Mouse (Mus musculus) heart, postnatal 25 days (tissue): Measurements from ENCODE around the gene Methig1. TPM values are rescaled to one million over a fixed set of nuclear protein-coding genes. Genes with fewer than 3 reads are reported as not detected.

Source experiments
- DNase-seq: peaks from one replicate; pipeline ENCODE4 v3.0.0; 2022; ENCODE audit warnings: low spot score
- intact Hi-C: fragments of 180-260 bp; cut with DNase I; formaldehyde crosslinking; loops from one replicate; pipeline ENCODE4 v1.15.1; 2025
- total RNA-seq, 2 experiments: library from RNA; stranded (reverse); gene quantifications; 2 replicates each; pipeline ENCODE4 v1.2.3; 2021

The Methig1 gene
- total RNA-seq, 2 experiments from 2014 or later = not detected

DNA sequence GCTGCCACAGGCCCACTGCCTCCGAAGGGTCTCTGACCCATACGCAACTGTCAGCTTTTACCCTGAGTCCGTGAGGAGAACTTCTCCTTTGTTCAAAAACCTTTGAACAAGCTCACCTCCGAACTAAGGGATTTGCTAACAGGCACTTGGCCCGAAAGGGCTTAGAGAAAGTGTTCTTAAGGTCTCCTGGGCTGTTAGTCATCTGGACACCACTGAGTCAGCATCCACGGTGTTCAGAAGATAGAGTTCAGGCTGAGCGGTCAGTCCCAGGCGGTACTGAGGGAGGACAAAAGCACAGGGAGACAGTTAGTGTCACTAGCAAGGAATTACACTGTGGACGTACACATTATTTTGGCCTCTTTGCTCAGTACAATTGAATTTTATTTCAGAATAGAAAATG, 35.9 kb downstream of the Methig1 start:
- no peak for DNase-seq
- intact Hi-C loops = no loop called here

DNA sequence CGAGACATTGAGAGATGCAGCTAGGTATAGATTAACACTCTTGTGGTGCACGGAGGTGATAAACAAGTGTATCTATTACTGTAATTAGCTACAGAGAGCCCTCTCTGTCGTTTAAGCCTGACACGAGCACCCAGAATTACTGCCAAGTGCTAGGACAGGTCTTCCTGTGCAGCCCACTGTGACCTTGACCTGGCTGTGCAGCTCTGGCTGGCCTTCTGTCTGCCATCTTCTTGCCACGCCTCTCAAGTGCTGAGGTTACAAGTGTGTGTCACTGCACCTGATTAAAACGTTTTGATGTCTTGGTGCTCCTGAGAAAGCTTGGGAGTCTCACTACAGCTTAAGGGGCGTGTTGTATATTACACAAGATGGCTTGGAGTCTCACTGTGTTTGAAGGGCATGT, 38.1 kb downstream of the Methig1 start:
- intact Hi-C loops = no loop called here
- no peak for DNase-seq

DNA sequence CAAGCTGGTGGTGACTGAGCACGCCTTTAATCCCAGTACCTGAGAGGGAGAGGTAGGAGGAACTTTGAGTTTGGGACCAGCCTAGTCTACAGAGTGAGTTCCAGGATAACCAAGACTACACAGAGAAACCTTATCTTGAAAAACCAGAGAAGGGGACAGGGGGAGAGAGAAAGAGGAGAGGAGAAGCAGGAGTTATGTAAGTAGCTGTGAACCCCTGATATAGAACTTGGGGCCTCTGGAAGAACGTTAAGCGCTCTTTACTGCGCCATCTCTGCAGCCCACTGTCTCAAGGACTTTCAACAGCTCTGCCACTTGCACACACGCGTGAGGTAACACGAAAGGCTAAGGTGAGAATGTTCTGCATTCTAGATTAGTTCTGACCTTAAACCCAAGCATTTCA, 38.6 kb downstream of the Methig1 start:
- DNase-seq = no peak

DNA sequence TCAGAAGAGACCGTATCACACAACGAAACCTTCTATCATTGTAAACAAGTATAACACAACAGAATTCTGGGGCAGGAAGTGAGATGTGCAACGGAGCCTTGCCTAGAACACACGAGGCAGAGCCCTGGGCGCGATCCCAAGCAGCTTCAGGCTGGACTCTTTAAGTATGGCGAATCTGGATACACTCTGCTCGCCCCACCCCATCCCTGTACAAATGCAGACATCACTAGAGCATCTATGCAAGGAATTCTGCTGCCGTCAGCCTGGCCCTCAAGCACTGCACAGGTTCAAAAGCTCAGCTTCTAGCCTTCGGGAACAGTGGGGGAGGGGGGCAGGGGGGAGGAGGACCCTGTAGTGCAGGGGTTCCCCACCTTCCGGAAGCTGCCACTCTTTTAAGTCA, 40.1 kb downstream of the Methig1 start:
- no peak for DNase-seq
- intact Hi-C loops = no loop called here

More for the DNA sequence above, 38.6 kb downstream of the Methig1 start:
- intact Hi-C loops = no loop called here

DNA sequence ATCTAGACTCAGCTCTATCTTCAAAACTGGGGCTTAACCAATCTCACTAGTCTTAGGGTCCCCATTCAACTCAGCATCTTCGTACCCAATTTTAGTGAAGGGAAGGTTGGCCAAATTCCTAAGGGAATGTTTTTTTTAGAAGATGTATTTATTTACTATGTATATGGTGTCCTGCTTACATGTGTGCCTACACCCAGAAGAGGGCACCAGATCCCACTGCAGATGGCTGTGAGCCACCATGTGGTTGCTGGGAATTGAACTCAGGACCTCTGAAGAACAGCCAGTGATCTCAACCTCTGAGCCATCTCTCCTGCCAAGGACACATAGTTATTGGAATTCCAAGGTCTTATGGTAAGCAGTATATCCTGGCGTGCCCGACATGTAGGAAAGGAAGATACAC, 42.6 kb downstream of the Methig1 start:
- no peak for DNase-seq
- intact Hi-C loops = loop anchor here (5.0 kb wide), 1 partner anchor 62 kb away; no protein-coding TSS in a partner anchor

DNA sequence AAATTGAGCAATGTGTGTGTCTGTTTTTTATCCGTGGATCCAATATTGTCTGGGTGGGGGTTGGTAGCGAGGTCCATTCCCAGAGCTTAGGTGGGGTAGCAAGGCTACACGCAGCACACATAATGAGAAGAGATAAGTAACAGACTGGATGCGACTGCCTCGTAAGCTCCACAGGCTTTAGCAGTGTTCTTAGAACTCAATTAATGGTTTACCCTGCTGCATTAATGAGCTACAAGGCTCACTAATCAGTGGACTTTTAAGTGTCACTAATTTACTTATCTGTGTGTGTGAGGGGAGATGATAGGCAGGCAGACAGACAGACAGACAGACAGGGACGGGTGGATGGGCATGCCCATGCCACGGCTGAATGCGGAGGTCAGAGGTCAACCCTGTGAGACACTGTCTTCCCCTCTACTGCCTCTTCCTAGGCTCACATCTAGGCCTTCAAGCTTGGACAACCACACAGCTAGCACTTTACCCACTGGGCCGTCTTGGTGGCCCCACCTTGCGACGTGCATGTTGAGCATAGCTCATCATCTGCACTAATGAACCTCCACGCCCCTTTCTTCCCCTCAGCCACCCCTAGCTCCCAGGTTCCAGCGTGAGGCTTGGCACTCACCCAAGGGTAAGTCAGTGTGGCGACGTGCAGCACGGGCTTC, 47.8 kb downstream of the Methig1 start:
- intact Hi-C loops = no loop called here
- no peak for DNase-seq

DNA sequence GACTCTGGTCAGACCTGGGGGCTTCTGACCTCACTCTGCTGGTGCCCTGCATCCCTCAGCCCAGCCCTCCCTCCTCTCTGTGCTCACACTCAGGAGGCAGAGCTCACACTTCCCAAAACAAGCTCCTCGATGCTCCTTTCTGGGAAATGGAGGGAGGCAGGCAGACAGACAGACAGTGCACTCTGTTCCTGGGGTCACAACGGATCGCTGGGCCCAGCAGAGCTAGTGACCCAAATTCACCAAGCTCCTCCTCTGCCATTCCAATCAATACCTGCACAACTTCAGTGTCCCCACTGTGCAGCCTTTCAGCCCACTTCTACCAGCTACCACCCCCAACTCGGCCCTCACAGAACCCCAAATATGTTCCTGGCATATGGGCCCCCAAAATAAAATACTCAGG, 48.9 kb downstream of the Methig1 start:
- intact Hi-C loops = no loop called here
- DNase-seq = no peak

DNA sequence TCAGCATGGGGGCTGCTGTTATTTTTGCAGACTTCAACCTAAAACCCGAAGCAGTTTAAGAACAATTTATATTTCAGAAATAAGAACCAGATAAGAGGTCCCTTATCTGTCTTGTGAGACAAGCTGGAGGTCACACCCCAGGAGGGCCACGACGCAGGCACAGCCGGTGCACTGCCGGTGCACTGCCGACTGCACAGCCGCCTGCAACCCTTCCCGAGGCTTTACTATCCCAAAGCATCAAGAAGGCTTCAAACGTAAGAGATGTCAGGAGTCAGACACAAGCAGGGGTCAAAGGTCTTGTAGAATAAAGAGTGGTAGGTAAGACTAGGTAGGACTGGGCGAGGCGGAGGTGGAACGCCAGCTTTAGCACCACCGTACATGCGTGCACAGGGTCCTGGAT, 49.4 kb downstream of the Methig1 start:
- DNase-seq = no peak
- intact Hi-C loops = no loop called here

DNA sequence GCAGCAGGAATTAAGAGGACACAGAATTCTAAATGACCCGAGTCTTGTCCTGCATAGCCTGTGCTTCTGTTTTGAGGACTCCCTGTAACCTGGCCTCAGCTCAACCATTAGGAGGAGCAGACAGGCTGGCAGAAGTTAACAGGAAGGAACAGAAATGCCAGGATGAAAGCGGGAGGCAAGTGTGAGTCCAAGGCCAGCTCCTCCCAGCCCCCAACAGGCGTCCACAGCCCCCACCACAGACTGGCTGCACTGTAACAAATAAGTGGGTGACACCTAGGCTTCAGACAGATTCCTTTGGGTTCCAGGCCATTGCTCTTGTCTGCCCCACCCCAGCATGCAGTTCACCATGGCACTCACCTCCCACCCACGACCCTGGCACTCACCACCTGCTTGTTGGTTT, 49.8 kb downstream of the Methig1 start:
- intact Hi-C loops = no loop called here
- no peak for DNase-seq

DNA sequence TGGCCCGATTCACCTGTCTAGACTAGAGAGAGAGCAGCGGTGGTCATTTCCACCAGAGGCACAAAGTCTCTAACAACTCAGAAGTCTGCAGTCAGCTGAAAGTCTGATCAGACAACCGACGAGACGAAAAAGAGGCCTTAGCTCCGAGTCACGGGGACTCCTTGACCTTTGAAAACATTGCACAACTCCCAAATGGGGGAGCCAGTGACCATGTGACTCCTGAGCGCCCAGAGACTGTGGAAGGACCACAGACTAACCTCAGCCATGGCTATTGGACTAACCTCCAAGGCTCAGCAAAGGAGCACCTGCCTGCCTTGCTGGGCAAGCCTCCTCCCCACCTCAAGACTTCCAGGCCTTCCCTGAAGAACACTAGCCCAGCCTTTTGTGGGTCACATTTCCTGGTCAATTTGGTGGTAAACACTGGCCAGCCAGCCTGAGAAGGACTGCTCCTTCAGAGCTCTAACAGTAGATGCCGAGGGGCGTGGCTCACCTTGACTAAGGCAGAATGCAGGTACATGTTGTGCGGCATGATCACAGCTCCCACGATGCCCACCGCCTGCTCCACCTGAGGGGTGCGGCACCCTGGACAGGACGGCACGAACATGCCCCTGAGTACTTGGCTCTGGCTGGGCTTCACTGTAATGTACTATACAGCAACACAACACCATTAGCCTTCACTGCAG, 50.5 kb downstream of the Methig1 start:
- intact Hi-C loops = no loop called here
- no peak for DNase-seq

DNA sequence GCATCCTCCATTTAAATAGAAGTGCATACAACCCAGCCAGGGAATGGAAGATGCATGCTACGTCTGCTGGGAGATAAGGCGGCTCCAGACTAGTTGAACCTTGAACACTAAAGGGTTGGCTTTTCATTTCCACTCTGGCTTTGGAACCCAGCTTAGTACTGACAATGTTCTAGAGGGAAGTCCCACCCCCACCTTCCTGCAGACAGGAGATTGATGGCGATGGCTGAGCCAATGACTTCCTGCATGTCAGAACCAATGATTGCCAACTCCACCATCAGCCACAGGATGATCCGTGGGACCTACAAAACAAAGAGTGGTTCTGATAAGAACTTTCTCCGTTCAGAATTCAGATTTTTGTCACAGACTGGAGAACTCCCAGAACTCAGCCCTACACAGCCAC, 53.1 kb downstream of the Methig1 start:
- intact Hi-C loops = no loop called here
- DNase-seq = no peak

DNA sequence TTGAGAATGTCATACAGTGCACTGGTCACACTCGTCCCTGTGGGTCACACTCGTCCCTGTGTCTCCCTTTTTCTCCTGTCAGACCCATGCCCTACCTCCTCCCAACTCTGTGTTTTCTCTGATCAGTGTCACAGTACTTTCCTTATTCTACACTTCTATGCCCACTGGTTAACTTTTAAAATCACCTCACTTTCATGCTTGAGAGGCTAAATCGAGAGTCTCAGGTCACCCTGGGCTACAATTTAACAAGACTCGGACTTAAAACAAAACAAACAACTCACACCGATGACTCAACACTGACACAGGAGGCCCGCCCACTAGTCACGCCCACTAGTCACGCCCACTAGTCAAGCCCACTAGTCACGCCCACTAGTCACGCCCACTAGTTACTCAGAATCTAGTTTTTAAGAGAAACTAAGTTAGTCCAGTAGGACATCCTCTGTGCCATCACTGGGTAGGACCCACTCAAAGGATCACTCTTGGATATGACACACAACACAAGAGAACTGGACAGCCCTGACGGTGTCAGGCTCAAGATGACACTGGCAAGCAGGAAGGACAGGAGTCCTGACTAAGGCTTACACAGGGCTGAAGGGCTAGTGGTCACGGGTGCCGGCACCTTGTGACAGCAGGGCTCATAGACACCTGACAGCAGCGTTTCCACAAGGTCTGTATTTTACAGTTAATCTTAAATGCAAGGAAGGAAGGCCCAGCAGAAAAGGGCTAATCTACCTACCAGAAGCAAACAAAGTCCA, 58.1 kb downstream of the Methig1 start:
- intact Hi-C loops = no loop called here
- DNase-seq = no peak

DNA sequence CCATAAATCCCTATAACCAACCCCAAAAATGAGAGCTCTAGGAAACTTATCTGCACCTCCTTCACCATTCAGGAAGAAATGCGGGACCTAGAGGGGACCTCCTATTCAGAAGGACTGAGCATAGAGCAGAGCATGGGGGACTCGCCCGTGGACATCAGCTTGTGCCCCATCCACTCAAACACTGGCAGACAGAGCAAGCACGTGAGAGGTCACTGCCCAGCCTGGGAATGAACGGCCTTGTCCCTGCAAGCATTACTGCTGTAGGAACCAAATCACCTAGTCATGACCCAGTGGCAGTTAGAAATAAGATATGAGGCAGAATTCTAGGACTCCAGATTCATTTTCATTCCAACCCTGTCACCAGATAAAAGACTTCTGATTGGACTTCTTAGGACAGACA, 58.8 kb downstream of the Methig1 start:
- intact Hi-C loops = no loop called here

DNA sequence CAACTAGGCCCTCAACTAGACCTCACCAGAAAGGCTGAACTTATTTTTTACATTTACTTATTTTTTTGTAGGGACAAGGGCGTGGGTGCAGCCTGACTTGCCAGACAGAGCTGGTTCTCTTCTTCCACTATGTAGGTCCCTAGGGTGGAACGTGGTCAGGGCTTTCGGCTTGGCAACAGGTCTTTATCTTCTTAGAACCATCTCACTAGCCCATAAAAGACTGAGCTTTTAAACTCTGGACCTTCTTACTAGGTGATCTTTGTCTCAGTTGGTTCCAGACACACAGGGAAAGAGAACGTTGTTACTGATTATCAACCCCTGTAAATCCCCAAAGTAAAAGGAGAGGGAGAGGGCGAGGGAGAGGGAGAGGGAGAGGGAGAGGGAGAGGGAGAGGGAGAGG, 60.4 kb downstream of the Methig1 start:
- intact Hi-C loops = no loop called here
- no peak for DNase-seq

More for the DNA sequence above, 58.8 kb downstream of the Methig1 start:
- no peak for DNase-seq

DNA sequence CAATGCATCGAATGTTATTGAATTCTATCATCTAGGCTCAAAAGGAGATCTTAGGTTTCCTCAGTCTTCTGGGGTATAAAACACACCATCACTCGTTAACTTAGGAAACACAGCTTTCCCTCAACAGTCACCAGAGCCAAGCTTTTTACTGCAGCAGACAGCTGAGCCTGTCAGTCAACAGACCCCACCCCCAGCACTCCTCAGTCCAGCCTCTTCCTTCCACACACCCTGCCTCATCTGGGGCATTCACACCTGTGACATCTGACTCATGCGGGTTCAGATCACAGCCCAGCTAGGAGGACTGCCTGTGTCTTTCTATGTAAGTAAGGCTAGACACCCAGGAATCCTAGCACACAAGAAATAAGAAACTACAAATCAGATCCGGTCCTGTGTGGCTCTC, 61.1 kb downstream of the Methig1 start:
- DNase-seq = no peak
- intact Hi-C loops = no loop called here

DNA sequence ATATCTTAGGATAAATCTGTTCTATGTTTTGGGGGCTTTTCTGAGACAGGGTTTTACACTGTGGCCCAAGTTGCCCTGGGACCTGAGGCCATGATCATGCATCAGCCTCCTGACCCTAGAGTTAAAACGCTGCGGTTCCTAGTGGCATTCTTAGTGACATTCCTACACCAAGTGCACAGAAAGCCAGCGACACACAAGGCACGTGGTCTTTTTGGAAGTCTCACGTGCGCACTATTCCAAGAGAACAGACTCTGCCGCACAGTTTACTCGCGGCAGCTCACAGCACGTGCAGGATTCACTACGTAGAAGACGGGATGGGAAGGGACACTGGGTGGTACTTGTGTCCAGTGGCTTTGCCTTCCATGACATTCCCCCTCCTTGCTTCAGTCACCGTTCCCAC, 62.0 kb downstream of the Methig1 start:
- intact Hi-C loops = no loop called here
- no peak for DNase-seq

DNA sequence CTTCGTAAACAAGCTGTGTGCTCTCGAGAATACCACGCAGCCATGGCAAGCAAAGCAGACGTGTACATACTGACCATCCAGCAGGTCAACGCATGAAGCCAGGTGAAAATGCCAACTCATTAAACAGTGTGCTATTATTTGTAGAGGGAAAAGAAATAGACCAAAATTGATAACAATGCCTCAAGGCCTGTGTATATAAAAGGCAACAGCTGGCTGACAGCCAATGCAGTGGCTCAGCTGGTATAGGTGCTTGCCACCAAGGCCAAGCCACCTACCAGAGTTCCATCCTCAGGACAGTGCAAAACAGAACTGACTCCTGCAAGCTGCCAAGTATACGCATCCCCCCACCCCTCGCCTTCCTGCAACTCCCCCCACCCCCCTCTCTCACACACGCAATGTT, 62.7 kb downstream of the Methig1 start:
- intact Hi-C loops = no loop called here
- no peak for DNase-seq

DNA sequence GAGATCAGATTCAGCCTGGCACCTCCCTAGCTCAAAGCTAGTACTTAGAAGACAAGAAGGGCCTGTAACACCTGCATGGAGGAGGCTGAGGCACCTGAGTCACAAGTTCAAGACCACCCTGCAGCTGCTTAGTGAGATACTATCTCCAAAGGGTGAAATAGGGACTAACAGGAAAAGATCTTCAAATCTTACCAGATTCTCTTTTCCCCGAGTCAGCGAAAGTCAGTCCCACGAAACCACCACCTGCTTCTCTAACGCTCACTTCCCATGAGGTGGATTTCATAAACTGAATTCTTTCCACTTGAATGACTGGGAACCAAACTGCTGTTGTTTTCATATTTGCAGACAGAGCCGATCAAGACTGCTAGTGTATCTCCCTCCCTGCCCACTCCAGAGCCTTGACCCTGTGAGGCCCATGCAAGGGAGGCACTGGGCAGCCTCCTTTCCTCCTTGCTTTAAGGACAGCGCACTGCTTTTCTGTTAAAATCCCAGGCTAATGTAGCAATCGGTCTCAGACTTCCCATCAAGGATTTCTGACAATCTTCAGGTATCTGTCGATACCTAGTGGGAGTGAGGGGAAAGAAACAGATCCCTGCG, 65.0 kb downstream of the Methig1 start:
- intact Hi-C loops = no loop called here

DNA sequence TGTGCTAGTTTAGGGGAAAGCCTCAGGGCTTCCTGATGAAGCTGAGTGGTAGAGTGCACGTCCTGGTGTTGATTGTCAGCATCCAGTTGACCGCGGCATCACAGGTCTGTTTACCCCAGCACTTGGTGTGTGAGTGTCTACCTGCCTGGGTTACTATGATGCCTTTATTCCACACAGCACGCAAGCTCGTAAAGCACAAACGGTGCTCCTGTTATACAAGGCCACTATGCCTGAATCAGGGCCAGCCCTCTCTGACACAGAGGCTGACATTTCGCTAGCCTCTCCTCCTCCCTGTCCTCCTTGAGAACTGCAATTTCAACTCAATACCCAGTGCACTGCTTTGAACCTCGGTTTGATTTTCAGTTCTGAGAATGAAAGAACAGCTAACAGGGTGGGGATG, 66.4 kb downstream of the Methig1 start:
- no peak for DNase-seq
- intact Hi-C loops = no loop called here

More for the DNA sequence above, 65.0 kb downstream of the Methig1 start:
- no peak for DNase-seq

DNA sequence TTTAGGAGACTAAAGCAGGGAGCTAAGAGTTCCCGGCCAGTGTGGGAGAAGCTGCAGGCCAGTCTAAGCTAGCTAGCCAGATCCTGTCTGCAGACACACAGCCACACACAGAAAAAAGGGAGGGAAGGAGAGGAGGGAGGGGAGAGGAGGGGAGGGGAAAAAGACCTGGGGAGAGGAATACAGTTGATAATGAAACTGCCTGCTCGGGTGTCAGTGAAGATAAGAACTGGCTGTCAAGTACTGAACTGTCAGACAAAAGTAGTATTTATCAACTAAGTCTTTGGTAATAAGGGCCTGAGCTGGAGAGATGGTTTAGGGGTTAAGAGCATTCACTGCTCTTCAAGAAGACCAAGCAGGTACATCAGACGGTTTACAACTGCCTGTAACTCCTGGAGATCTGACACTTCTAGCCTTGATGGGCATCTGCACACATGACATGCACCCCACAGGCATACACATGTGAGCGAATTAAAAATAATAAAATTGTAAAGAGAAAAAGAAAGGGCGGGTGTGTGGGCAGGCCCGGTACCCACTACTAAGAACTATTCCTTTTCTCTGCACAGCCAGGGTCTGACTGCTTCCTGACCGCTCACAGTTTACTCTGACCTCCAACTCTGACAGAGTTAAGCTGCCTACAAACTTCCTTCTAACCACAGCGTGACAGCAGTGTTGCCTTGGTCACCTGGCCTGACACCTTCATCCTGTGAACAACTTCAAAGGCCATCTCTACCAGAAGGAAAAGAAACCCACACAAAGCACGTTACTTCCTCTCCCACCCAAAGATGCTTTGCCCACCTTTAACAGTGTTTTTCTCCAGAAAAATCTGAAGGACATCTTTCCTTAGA, 67.2 kb downstream of the Methig1 start:
- intact Hi-C loops = loop anchor here (5.0 kb wide), 1 partner anchor 37 kb away; no protein-coding TSS in a partner anchor
- DNase-seq = no peak
